Mouse (Mus musculus) c-Kit-positive CD71-positive TER-119-negative erythroid progenitor cells, embryonic 14.5 days (primary cell): ENCODE measurements around the gene Gtpbp3.

Experiments
- DNase-seq: peaks from one replicate; pipeline ENCODE4 v3.0.0-alpha.2; 2013; ENCODE audit warnings: low read depth

Gtpbp3 gene

GRCm38 (mm10) chr8:71470146-71470912 is 17.6 kb upstream of the Gtpbp3 start:
- DNase-seq = no peak

- no peak for DNase-seq
These were observed 17.0 kb upstream of the Gtpbp3 start for GRCm38 (mm10) chr8:71470913-71471255.

GRCm38 (mm10) chr8:71471861-71472260 is 16.0 kb upstream of the Gtpbp3 start:
- DNase-seq = no peak

- DNase-seq = no peak
These were observed 15.1 kb upstream of the Gtpbp3 start for GRCm38 (mm10) chr8:71472601-71473386.

GRCm38 (mm10) chr8:71474344-71474743 is 13.6 kb upstream of the Gtpbp3 start:
- no peak for DNase-seq

GRCm38 (mm10) chr8:71474785-71475701 is 12.9 kb upstream of the Gtpbp3 start:
- DNase-seq = no peak

- DNase-seq = no peak
These were observed 12.2 kb upstream of the Gtpbp3 start for GRCm38 (mm10) chr8:71475702-71476075.

- no peak for DNase-seq
These were observed 11.6 kb upstream of the Gtpbp3 start for GRCm38 (mm10) chr8:71476099-71476940.

GRCm38 (mm10) chr8:71477196-71477845 is 10.6 kb upstream of the Gtpbp3 start:
- no peak for DNase-seq

GRCm38 (mm10) chr8:71478943-71479342 is 9.0 kb upstream of the Gtpbp3 start:
- DNase-seq = no peak

- DNase-seq = peak; percentile 78
These were observed 4.0 kb upstream of the Gtpbp3 start for GRCm38 (mm10) chr8:71483932-71484331.

GRCm38 (mm10) chr8:71484736-71485135 is 3.2 kb upstream of the Gtpbp3 start:
- DNase-seq = no peak

GRCm38 (mm10) chr8:71485142-71486135 is 2.5 kb upstream of the Gtpbp3 start, which contains the start of gene Ano8:
TSS of gene Ano8 (minus strand) at chr8:71485963.
- DNase-seq = no peak

- no peak for DNase-seq
These were observed 1.8 kb upstream of the Gtpbp3 start for GRCm38 (mm10) chr8:71486136-71486529.

GRCm38 (mm10) chr8:71488454-71488853 is 551 bp downstream of the Gtpbp3 start:
- peak; percentile 98 for DNase-seq

- peak; percentile 67 for DNase-seq
These were observed 7.1 kb downstream of the Gtpbp3 start for GRCm38 (mm10) chr8:71495039-71495438.

GRCm38 (mm10) chr8:71495811-71496210 is 7.9 kb downstream of the Gtpbp3 start:
- no peak for DNase-seq

- DNase-seq = no peak
These were observed 8.6 kb downstream of the Gtpbp3 start for GRCm38 (mm10) chr8:71496481-71496880.

- DNase-seq = no peak
These were observed 9.3 kb downstream of the Gtpbp3 start for GRCm38 (mm10) chr8:71497077-71497645.
